Mouse (Mus musculus): ENCODE data around the gene Rab44.

DNA sequence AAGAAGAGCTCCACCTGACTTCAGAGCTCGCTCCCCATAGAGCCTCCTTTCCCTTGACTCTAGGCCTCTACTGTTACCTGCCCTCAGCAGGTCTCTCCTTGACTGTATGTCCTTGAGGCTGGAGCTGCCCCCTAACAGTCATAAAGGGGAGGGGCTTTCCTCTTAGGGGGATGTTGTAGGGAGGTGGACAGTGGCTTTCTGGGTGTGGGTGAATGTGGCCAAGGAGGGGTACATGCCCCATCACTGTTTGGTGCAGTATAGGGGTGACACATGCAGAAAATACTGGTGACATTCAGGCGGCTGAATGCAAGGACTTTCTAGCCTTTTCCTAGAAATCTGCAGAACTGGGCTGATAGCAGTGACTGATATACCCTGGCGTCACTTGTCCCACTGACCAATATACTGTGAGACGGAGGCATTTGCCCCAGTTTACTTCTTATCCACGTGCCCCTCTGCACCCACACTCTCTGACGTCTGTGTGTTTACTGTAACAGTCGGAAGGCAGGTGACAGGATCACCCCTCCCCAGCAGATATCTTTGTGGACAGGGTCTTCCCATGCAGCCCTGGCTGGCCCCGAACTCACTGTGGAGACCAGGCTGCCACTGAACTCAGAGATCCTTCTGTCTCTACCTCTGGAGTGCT lies 3.2 kb downstream of the Rab44 start:
- no peak for TF ChIP-seq CTCF (IDR thresholded peaks at IDR 0.05; ENCODE audit: low read depth)
- no peak for TF ChIP-seq EP300 (IDR thresholded peaks at IDR 0.05; ENCODE audit: low read depth)
